Mouse (Mus musculus) spleen, postnatal 36 days (tissue): ENCODE results near the gene Nrip2.

Source experiments
- DNase-seq, 2 experiments: peaks; one replicate each; pipeline ENCODE4 v3.0.0; 2022; ENCODE audit warnings: low spot score in 2 of 2, mixed read lengths in 1 of 2

The Nrip2 gene

GRCm38 (mm10) chr6:128397574-128398261 is 1.4 kb upstream of the Nrip2 start:
- no peak for DNase-seq

GRCm38 (mm10) chr6:128399421-128400185 is 507 bp downstream of the Nrip2 start:
- no peak for DNase-seq

- DNase-seq, result no peak
These were observed 5.6 kb downstream of the Nrip2 start for GRCm38 (mm10) chr6:128404708-128405107.

GRCm38 (mm10) chr6:128408544-128409125 is 9.5 kb downstream of the Nrip2 start:
- DNase-seq, result no peak

GRCm38 (mm10) chr6:128410305-128410704 is 11.2 kb downstream of the Nrip2 start:
- no peak for DNase-seq

GRCm38 (mm10) chr6:128411115-128411514 is 12.0 kb downstream of the Nrip2 start:
- peak; percentile 55 to 64 for DNase-seq

- no peak for DNase-seq
These were observed 17.1 kb downstream of the Nrip2 start for GRCm38 (mm10) chr6:128416169-128416568.

- DNase-seq, result no peak
These were observed 19.0 kb downstream of the Nrip2 start for GRCm38 (mm10) chr6:128418076-128418475.

GRCm38 (mm10) chr6:128421036-128421435 is 21.9 kb downstream of the Nrip2 start:
- no peak for DNase-seq

GRCm38 (mm10) chr6:128421480-128421879 is 22.4 kb downstream of the Nrip2 start:
- no peak for DNase-seq

GRCm38 (mm10) chr6:128423496-128424268 is 24.6 kb downstream of the Nrip2 start:
- no peak for DNase-seq

GRCm38 (mm10) chr6:128424269-128425019 is 25.3 kb downstream of the Nrip2 start, which contains the start of gene Itfg2:
Gene Itfg2, minus strand, starts transcription at chr6:128424931.
- peak; percentile 94 to 96 for DNase-seq

- no peak for DNase-seq
These were observed 25.9 kb downstream of the Nrip2 start for GRCm38 (mm10) chr6:128425046-128425445.

GRCm38 (mm10) chr6:128427571-128427970 is 28.5 kb downstream of the Nrip2 start:
- no peak for DNase-seq

GRCm38 (mm10) chr6:128429300-128429699 is 30.2 kb downstream of the Nrip2 start:
- DNase-seq, result no peak

GRCm38 (mm10) chr6:128429826-128430225 is 30.7 kb downstream of the Nrip2 start:
- no peak for DNase-seq

GRCm38 (mm10) chr6:128432356-128432915 is 33.3 kb downstream of the Nrip2 start:
- DNase-seq, result no peak

- no peak for DNase-seq
These were observed 34.5 kb downstream of the Nrip2 start for GRCm38 (mm10) chr6:128433566-128433965.

GRCm38 (mm10) chr6:128435474-128435873 is 36.4 kb downstream of the Nrip2 start:
- peak; percentile 26 to 46 for DNase-seq

GRCm38 (mm10) chr6:128436356-128437005 is 37.4 kb downstream of the Nrip2 start:
- DNase-seq, result no peak
